Mouse (Mus musculus): ENCODE data around the gene Raf1.

DNA sequence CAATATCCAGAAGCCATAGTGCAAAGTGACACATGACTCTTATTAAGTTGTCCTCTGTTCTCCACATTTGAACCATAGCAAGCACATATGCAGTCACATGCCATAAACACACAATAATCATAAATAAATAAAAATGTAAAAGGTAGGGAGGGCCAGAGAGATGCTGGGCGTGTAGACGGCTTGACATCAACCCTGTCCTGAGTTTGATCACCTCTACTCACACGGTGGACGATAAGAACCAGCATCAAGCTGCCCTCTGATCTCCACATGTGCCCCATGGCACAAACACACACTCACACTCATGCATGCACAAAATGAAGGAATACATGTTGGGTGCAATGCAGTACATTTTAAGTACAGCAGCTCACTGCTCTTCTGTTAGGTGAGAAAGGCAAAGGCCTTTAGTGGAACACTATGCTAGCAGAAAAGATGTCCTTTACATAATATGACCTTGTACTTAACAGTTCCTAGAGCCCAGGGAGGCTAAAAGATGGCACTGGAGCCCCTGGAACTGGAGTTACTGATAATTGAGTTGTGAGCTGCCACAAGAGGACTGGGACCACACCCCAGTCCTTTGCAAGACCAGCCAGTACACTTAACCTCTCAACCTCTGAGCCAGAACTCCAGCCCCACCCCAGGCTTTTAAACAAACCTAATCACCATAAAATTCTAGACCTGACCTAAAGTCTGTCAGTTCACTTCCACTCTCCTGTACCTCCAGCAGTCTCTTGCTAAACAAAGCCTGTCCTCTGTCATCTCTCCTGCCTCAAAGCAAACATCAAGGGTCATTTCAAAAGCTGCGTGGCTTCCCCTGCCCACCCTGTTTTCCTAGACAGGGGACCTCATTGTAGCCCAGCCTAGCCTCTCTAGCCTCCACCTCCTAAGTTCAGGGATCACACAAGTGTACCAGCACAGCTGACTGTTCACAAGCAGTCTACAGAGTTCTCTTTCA, 25.7 kb downstream of the Raf1 start:
- TF ChIP-seq CTCF (IDR thresholded peaks at IDR 0.05; ENCODE audit: low read depth, low read length), result no peak
- TF ChIP-seq POLR2A (IDR thresholded peaks at IDR 0.05; ENCODE audit: borderline replicate concordance, low read depth, low read length), result no peak
